Mouse (Mus musculus) CH12.LX (cell line): ENCODE measurements around the gene Sirt4. TPM values are rescaled to one million over a fixed set of nuclear protein-coding genes. Genes with fewer than 3 reads are reported as not detected.

Experiments used
- DNase-seq: peaks from one replicate; pipeline ENCODE4 v3.0.0-alpha.2; 2013; ENCODE audit errors: extremely low read depth
- H3K27ac ChIP-seq: 2 replicates; pipeline ENCODE4 v1.5.1; 2012; ENCODE audit warnings: low read depth, mild to moderate bottlenecking, control low read depth, moderate library complexity; ENCODE audit not compliant: insufficient read depth
- H3K27me3 ChIP-seq: replicated peaks from 2 replicates; pipeline ENCODE3; 2012; ENCODE audit warnings: inconsistent platforms
- H3K36me3 ChIP-seq, 2 experiments: replicated peaks in 1 of 2; 2 replicates each; pipeline versions ENCODE3 to v1.6.1; 2012; ENCODE audit warnings: inconsistent platforms in 1 of 2, low read length in 1 of 2, mild to moderate bottlenecking in 1 of 2, mixed read lengths in 1 of 2, moderate library complexity in 1 of 2; ENCODE audit not compliant: control insufficient read depth in 1 of 2, insufficient read depth in 1 of 2
- H3K4me1 ChIP-seq, 2 experiments: 2 replicates each; pipeline ENCODE4 v1.6.1; 2012; ENCODE audit warnings: inconsistent platforms in 1 of 2, moderate library complexity in 1 of 2; ENCODE audit not compliant: insufficient read depth in 2 of 2, control insufficient read depth in 1 of 2
- H3K4me2 ChIP-seq: 2 replicates; pipeline ENCODE4 v1.6.1; 2012; ENCODE audit warnings: low read depth, mild to moderate bottlenecking, control low read depth; ENCODE audit not compliant: poor library complexity, insufficient read depth, severe bottlenecking
- H3K4me3 ChIP-seq, 3 experiments: fragments of 150-350 bp in 1 of 3; sonication (generic) in 1 of 3; replicated peaks in 1 of 3; 2 replicates each; pipeline versions ENCODE3 to v1.5.1; 2011 to 2012; ENCODE audit warnings: low read depth in 2 of 3, low read length in 2 of 3, mild to moderate bottlenecking in 2 of 3, moderate library complexity in 2 of 3, control low read depth in 1 of 3, improper control_type of control experiment in 1 of 3, inconsistent platforms in 1 of 3, mixed read lengths in 1 of 3; ENCODE audit not compliant: poor library complexity in 1 of 3
- H3K79me2 ChIP-seq: replicated peaks from 2 replicates; pipeline ENCODE4 v1.6.1; 2012; ENCODE audit warnings: mild to moderate bottlenecking, moderate library complexity; ENCODE audit not compliant: control insufficient read depth, poor library complexity, insufficient read depth, severe bottlenecking; ENCODE audit errors: extremely low read depth
- H3K9ac ChIP-seq: 2 replicates; pipeline ENCODE4 v1.6.1; 2012; ENCODE audit warnings: low read depth, mild to moderate bottlenecking, control low read depth, moderate library complexity; ENCODE audit not compliant: insufficient read depth
- H3K9me3 ChIP-seq: replicated peaks from 2 replicates; pipeline ENCODE3; 2012; ENCODE audit warnings: low read length, inconsistent platforms, mixed read lengths
- BHLHE40 ChIP-seq: IDR thresholded peaks from 2 replicates; pipeline ENCODE4 v1.6.1; 2011; ENCODE audit warnings: mild to moderate bottlenecking, low read depth, low read length, improper control_type of control experiment
- CHD1 ChIP-seq: IDR thresholded peaks from 2 replicates; pipeline ENCODE4 v1.6.1; 2012; ENCODE audit warnings: low read depth, low read length, improper control_type of control experiment, inconsistent platforms
- CHD2 ChIP-seq: IDR thresholded peaks from 2 replicates; pipeline ENCODE4 v1.6.1; 2011; ENCODE audit warnings: low read length, improper control_type of control experiment
- E2F4 ChIP-seq: IDR thresholded peaks from 2 replicates; pipeline ENCODE4 v1.6.1; 2011; ENCODE audit warnings: low read depth, low read length, improper control_type of control experiment; ENCODE audit not compliant: insufficient replicate concordance
- ELF1 ChIP-seq: IDR thresholded peaks from 2 replicates; pipeline ENCODE4 v1.6.1; 2014; ENCODE audit warnings: low read depth, mild to moderate bottlenecking, inconsistent platforms, low read length, improper control_type of control experiment
- EP300 ChIP-seq: IDR thresholded peaks from 2 replicates; pipeline ENCODE4 v1.6.1; 2011; ENCODE audit warnings: low read length, improper control_type of control experiment
- ETS1 ChIP-seq: conservative IDR thresholded peaks from 2 replicates; pipeline ENCODE4 v1.6.1; 2012; ENCODE audit warnings: low read depth, mild to moderate bottlenecking, inconsistent platforms, low read length, improper control_type of control experiment, moderate library complexity
- GABPA ChIP-seq: IDR thresholded peaks from 2 replicates; pipeline ENCODE4 v1.6.1; 2012; ENCODE audit warnings: low read depth, low read length, improper control_type of control experiment, inconsistent platforms; ENCODE audit not compliant: insufficient replicate concordance
- JUND ChIP-seq: conservative IDR thresholded peaks from 2 replicates; pipeline ENCODE4 v1.6.1; 2011; ENCODE audit warnings: low read depth, low read length, improper control_type of control experiment
- KAT2A ChIP-seq: IDR thresholded peaks from 2 replicates; pipeline ENCODE4 v1.6.1; 2012; ENCODE audit warnings: low read length, improper control_type of control experiment, inconsistent platforms; ENCODE audit not compliant: insufficient replicate concordance
- MAX ChIP-seq: IDR thresholded peaks from 2 replicates; pipeline ENCODE4 v1.6.1; 2011; ENCODE audit warnings: low read length, improper control_type of control experiment
- MAZ ChIP-seq: IDR thresholded peaks from 2 replicates; pipeline ENCODE4 v1.6.1; 2012; ENCODE audit warnings: low read depth, mild to moderate bottlenecking, inconsistent platforms, low read length, improper control_type of control experiment, moderate library complexity
- MXI1 ChIP-seq: IDR thresholded peaks from 2 replicates; pipeline ENCODE4 v1.6.1; 2011; ENCODE audit warnings: mild to moderate bottlenecking, low read depth, low read length, improper control_type of control experiment
- MYC ChIP-seq: IDR thresholded peaks from 2 replicates; pipeline ENCODE4 v1.6.1; 2011; ENCODE audit warnings: low read depth, mild to moderate bottlenecking, improper control_type of control experiment, low read length
- NELFE ChIP-seq: IDR thresholded peaks from 2 replicates; pipeline ENCODE4 v1.6.1; 2011; ENCODE audit warnings: low read depth, low read length, improper control_type of control experiment
- NRF1 ChIP-seq: IDR thresholded peaks from 2 replicates; pipeline ENCODE4 v1.6.1; 2014; ENCODE audit warnings: low read depth, mild to moderate bottlenecking, inconsistent platforms, low read length, improper control_type of control experiment, moderate library complexity
- PAX5 ChIP-seq: IDR thresholded peaks from 2 replicates; pipeline ENCODE4 v1.6.1; 2012; ENCODE audit warnings: low read length, inconsistent platforms, mixed read lengths
- POLR2A ChIP-seq: IDR thresholded peaks from 2 replicates; pipeline ENCODE4 v1.6.1; 2011; ENCODE audit warnings: low read depth, mild to moderate bottlenecking, improper control_type of control experiment, low read length
- POLR2AphosphoS2 ChIP-seq: IDR thresholded peaks from 2 replicates; pipeline ENCODE4 v1.6.1; 2011; ENCODE audit warnings: low read depth, low read length, improper control_type of control experiment
- RAD21 ChIP-seq: IDR thresholded peaks from 2 replicates; pipeline ENCODE4 v1.6.1; 2011; ENCODE audit warnings: low read depth, mild to moderate bottlenecking, low read length, improper control_type of control experiment, moderate library complexity
- RCOR1 ChIP-seq: conservative IDR thresholded peaks from 2 replicates; pipeline ENCODE4 v1.6.1; 2012; ENCODE audit warnings: low read depth, mild to moderate bottlenecking, inconsistent platforms, low read length, improper control_type of control experiment
- SMC3 ChIP-seq: IDR thresholded peaks from 2 replicates; pipeline ENCODE4 v1.6.1; 2011; ENCODE audit warnings: low read depth, low read length, improper control_type of control experiment
- TBP ChIP-seq: conservative IDR thresholded peaks from 2 replicates; pipeline ENCODE4 v1.6.1; 2011; ENCODE audit warnings: low read depth, low read length, improper control_type of control experiment
- USF1 ChIP-seq: IDR thresholded peaks from 2 replicates; pipeline ENCODE4 v1.6.1; 2014; ENCODE audit warnings: low read depth, mild to moderate bottlenecking, inconsistent platforms, low read length, improper control_type of control experiment
- ZC3H11A ChIP-seq: IDR thresholded peaks from 2 replicates; pipeline ENCODE4 v1.6.1; 2012; ENCODE audit warnings: low read depth, mild to moderate bottlenecking, inconsistent platforms, low read length, improper control_type of control experiment
- ZMIZ1 ChIP-seq: IDR thresholded peaks from 2 replicates; pipeline ENCODE4 v1.6.1; 2012; ENCODE audit warnings: low read depth, mild to moderate bottlenecking, inconsistent platforms, low read length, improper control_type of control experiment
- ZNF384 ChIP-seq: IDR thresholded peaks from 2 replicates; pipeline ENCODE4 v1.6.1; 2012; ENCODE audit warnings: low read depth, low read length, improper control_type of control experiment, inconsistent platforms
- dilution Hi-C: fragments of 300-500 bp; cut with MboI; formaldehyde crosslinking; loops from 2 replicates; pipeline ENCODE4 v1.14.3; 2020; ENCODE audit warnings: low sequenced_read_pairs; ENCODE audit not compliant: extremely low pct_unique_long_range_greater_than_20kb, extremely low pct_ligation_motif_present
- in situ Hi-C: fragments of 300-500 bp; cut with MboI; formaldehyde crosslinking; loops from 3 replicates; pipeline ENCODE4 v1.14.3; 2019; ENCODE audit warnings: low sequenced_read_pairs, low pct_ligation_motif_present, low pct_unique_long_range_greater_than_20kb, mixed read lengths
- polyA plus RNA-seq: library from polyadenylated mRNA; unstranded; fragments of >175 nt; gene quantifications from 2 replicates; pipeline ENCODE4 v1.2.1, GENCODE M21; 2012; ENCODE audit warnings: low read depth; ENCODE audit not compliant: insufficient read length
- total RNA-seq, 2 experiments: library from RNA; depleted of rRNA; stranded (reverse); fragments of 300-350 nt in 1 of 2; fragments of >200 nt in 1 of 2; gene quantifications; 2 replicates each; pipeline ENCODE4 v1.2.3; 2012 to 2014

Gene Sirt4
- total and polyA plus RNA-seq, 3 experiments: 10.0 to 18.0 (median 13.3) TPM

- DNase-seq: no peak
- dilution Hi-C loops: no loop called here
- peaks cover 31 to 60% of the 10 kb centered on the region in 2 experiments for H3K4me1 ChIP-seq
Observed at GRCm38 (mm10) chr5:115525943-115526342, 41.4 kb upstream of the Sirt4 start.

GRCm38 (mm10) chr5:115525416-115525815, 40.9 kb upstream of the Sirt4 start:
- peaks cover 32 to 60% of the 10 kb centered on the region in 2 experiments for H3K4me1 ChIP-seq
- dilution Hi-C loops: no loop called here

More at GRCm38 (mm10) chr5:115525943-115526342, 41.4 kb upstream of the Sirt4 start:
- H3K9me3 ChIP-seq: no peaks in the 10 kb centered on the region
- H3K4me2 ChIP-seq: no peak overlapping the region
- H3K27ac ChIP-seq: no peak overlapping the region
- no peak for TF ChIP-seq CHD2
- no peak for TF ChIP-seq KAT2A
- no peak for TF ChIP-seq POLR2AphosphoS2
- TF ChIP-seq MXI1: no peak
- TF ChIP-seq MAZ: no peak
- no peak for TF ChIP-seq NRF1
- no peak for TF ChIP-seq MYC
- no peak for TF ChIP-seq POLR2A
- no peak for TF ChIP-seq MAX
- no peak for TF ChIP-seq ELF1
- TF ChIP-seq PAX5: no peak
- no peak for TF ChIP-seq BHLHE40
- TF ChIP-seq E2F4: no peak
- H3K9ac ChIP-seq: no peak overlapping the region
- peaks cover 0 to 40% of the 10 kb centered on the region in 2 experiments for H3K36me3 ChIP-seq
- 0 out of 2 replicates have a peak, but pooled peaks cover 2% of the 10 kb centered on the region for H3K79me2 ChIP-seq
- no peaks in the 10 kb centered on the region for H3K27me3 ChIP-seq
- in situ Hi-C loops: no loop called here
- H3K4me3 ChIP-seq: no peak overlapping the region

More at GRCm38 (mm10) chr5:115525416-115525815, 40.9 kb upstream of the Sirt4 start:
- H3K4me3 ChIP-seq: no peak overlapping the region
- H3K9ac ChIP-seq: no peak overlapping the region
- in situ Hi-C loops: no loop called here
- no peaks in the 10 kb centered on the region for H3K9me3 ChIP-seq
- H3K79me2 ChIP-seq: 0 out of 2 replicates have a peak, but pooled peaks cover 2% of the 10 kb centered on the region
- no peak for TF ChIP-seq ZMIZ1
- TF ChIP-seq ELF1: no peak
- no peak for TF ChIP-seq JUND
- TF ChIP-seq GABPA: no peak
- TF ChIP-seq ZNF384: no peak
- TF ChIP-seq RCOR1: no peak
- TF ChIP-seq NELFE: no peak
- no peak for TF ChIP-seq KAT2A
- TF ChIP-seq ZC3H11A: no peak
- no peak for TF ChIP-seq CHD1
- no peak for TF ChIP-seq USF1
- no peak for TF ChIP-seq EP300
- TF ChIP-seq MAZ: no peak
- TF ChIP-seq ETS1: no peak
- TF ChIP-seq PAX5: no peak
- TF ChIP-seq TBP: no peak
- TF ChIP-seq MXI1: no peak
- no peak for TF ChIP-seq SMC3
- no peak for TF ChIP-seq BHLHE40
- no peak for TF ChIP-seq RAD21
- DNase-seq: no peak
- no peaks in the 10 kb centered on the region for H3K27me3 ChIP-seq
- no peak overlapping the region for H3K4me2 ChIP-seq
- H3K36me3 ChIP-seq: peaks cover 0 to 41% of the 10 kb centered on the region in 2 experiments
- no peak overlapping the region for H3K27ac ChIP-seq
